Mouse (Mus musculus) CH12.LX (cell line): Measurements from ENCODE around the gene Pla2g2c.

Experiments
- CHD2 ChIP-seq: IDR thresholded peaks from 2 replicates; pipeline ENCODE4 v1.6.1; 2011; ENCODE audit warnings: low read length, improper control_type of control experiment
- CTCF ChIP-seq, 2 experiments: IDR thresholded peaks in 1 of 2; conservative IDR thresholded peaks in 1 of 2; 2 replicates each; pipeline ENCODE4 v1.5.1; 2011 to 2012; ENCODE audit warnings: low read depth in 2 of 2, low read length in 2 of 2, improper control_type of control experiment in 1 of 2, inconsistent platforms in 1 of 2, mild to moderate bottlenecking in 1 of 2, moderate library complexity in 1 of 2
- EP300 ChIP-seq: IDR thresholded peaks from 2 replicates; pipeline ENCODE4 v1.6.1; 2011; ENCODE audit warnings: low read length, improper control_type of control experiment
- JUN ChIP-seq: IDR thresholded peaks from 2 replicates; pipeline ENCODE4 v1.6.1; 2011; ENCODE audit warnings: low read depth, mild to moderate bottlenecking, low read length, improper control_type of control experiment, moderate library complexity; ENCODE audit not compliant: insufficient read depth
- MAFK ChIP-seq: IDR thresholded peaks from 2 replicates; pipeline ENCODE4 v1.6.1; 2011; ENCODE audit warnings: low read length, improper control_type of control experiment; ENCODE audit not compliant: insufficient replicate concordance
- POLR2A ChIP-seq: IDR thresholded peaks from 2 replicates; pipeline ENCODE4 v1.6.1; 2011; ENCODE audit warnings: low read depth, mild to moderate bottlenecking, improper control_type of control experiment, low read length
- RAD21 ChIP-seq: IDR thresholded peaks from 2 replicates; pipeline ENCODE4 v1.6.1; 2011; ENCODE audit warnings: low read depth, mild to moderate bottlenecking, low read length, improper control_type of control experiment, moderate library complexity
- USF1 ChIP-seq: IDR thresholded peaks from 2 replicates; pipeline ENCODE4 v1.6.1; 2014; ENCODE audit warnings: low read depth, mild to moderate bottlenecking, inconsistent platforms, low read length, improper control_type of control experiment
- ZMIZ1 ChIP-seq: IDR thresholded peaks from 2 replicates; pipeline ENCODE4 v1.6.1; 2012; ENCODE audit warnings: low read depth, mild to moderate bottlenecking, inconsistent platforms, low read length, improper control_type of control experiment

- TF ChIP-seq USF1 (no peak), CTCF (conservative IDR thresholded peaks at IDR 0.05 in 1 of 2, IDR thresholded peaks at IDR 0.05 in 1 of 2; ENCODE audit: low read depth in 2 of 2, low read length in 2 of 2) (no peak), CHD2 (no peak), ZMIZ1 (no peak), POLR2A (no peak), JUN (no peak), RAD21 (no peak), EP300 (no peak), MAFK (no peak)
Observed at GRCm38 (mm10) chr4:138703591-138703990, 21.0 kb upstream of the Pla2g2c start.
